Mouse (Mus musculus): ENCODE measurements around the gene March5. TPM values are rescaled to one million over a fixed set of nuclear protein-coding genes. Genes with fewer than 3 reads are reported as not detected.
"Not testable (repeated sequence)": the region's sequence is repeated elsewhere in the genome, so short reads cannot be mapped to it uniquely, and the experiment has no call there.

Gene March5
- polyA plus RNA-seq, 1 experiment from 2014 or later, result 123 TPM

- H3K4me3 ChIP-seq, result no peak overlapping the region
- no peaks in the 10 kb centered on the region for H3K36me3 ChIP-seq (replicated peaks)
- WGBS, result 79% methylated on average over 4 of the region's 4 CpGs
- no peaks in the 10 kb centered on the region for H3K9me3 ChIP-seq
- H3K27me3 ChIP-seq (replicated peaks; ENCODE audit: low read depth, poor library complexity, severe bottlenecking), result no peaks in the 10 kb centered on the region
- DNase-seq (ENCODE audit: low spot score), result no peak
- H3K27ac ChIP-seq (replicated peaks), result no peak overlapping the region
- no peaks in the 10 kb centered on the region for H3K4me1 ChIP-seq
Measured at GRCm38 (mm10) chr19:37188366-37188948, 18.9 kb upstream of the March5 start.

GRCm38 (mm10) chr19:37192475-37193058, 14.8 kb upstream of the March5 start:
- WGBS, result 73% methylated on average over 5 of the region's 5 CpGs
- no peak overlapping the region for H3K27ac ChIP-seq (replicated peaks)
- DNase-seq (ENCODE audit: low spot score), result no peak
- H3K36me3 ChIP-seq (replicated peaks), result no peaks in the 10 kb centered on the region
- H3K27me3 ChIP-seq (replicated peaks; ENCODE audit: low read depth, poor library complexity, severe bottlenecking), result no peaks in the 10 kb centered on the region
- no peak overlapping the region for H3K4me3 ChIP-seq
- H3K4me1 ChIP-seq, result no peaks in the 10 kb centered on the region
- no peaks in the 10 kb centered on the region for H3K9me3 ChIP-seq

GRCm38 (mm10) chr19:37198165-37198880, 9.0 kb upstream of the March5 start:
- 77% methylated on average over 1 of the region's 1 CpGs for WGBS
- H3K9me3 ChIP-seq, result no peaks in the 10 kb centered on the region

GRCm38 (mm10) chr19:37199889-37200288, 7.5 kb upstream of the March5 start:
- 75% methylated on average over 2 of the region's 2 CpGs for WGBS
- no peak overlapping the region for H3K4me3 ChIP-seq
- no peak for DNase-seq (ENCODE audit: low spot score)
- H3K36me3 ChIP-seq (replicated peaks), result no peaks in the 10 kb centered on the region
- no peaks in the 10 kb centered on the region for H3K9me3 ChIP-seq
- no peaks in the 10 kb centered on the region for H3K4me1 ChIP-seq
- H3K27ac ChIP-seq (replicated peaks), result no peak overlapping the region
- no peaks in the 10 kb centered on the region for H3K27me3 ChIP-seq (replicated peaks; ENCODE audit: low read depth, poor library complexity, severe bottlenecking)

More at GRCm38 (mm10) chr19:37198165-37198880, 9.0 kb upstream of the March5 start:
- Histone ChIP-seq H3K4me1 (no peaks in the 10 kb centered on the region), H3K4me3 (no peak overlapping the region), H3K27ac (replicated peaks) (no peak overlapping the region), H3K27me3 (replicated peaks; ENCODE audit: low read depth, poor library complexity, severe bottlenecking) (no peaks in the 10 kb centered on the region), H3K36me3 (replicated peaks) (no peaks in the 10 kb centered on the region)
- DNase-seq (ENCODE audit: low spot score), result no peak

GRCm38 (mm10) chr19:37203371-37203770, 4.0 kb upstream of the March5 start:
- no peak overlapping the region for H3K27ac ChIP-seq (replicated peaks)
- no peak for DNase-seq (ENCODE audit: low spot score)
- H3K4me1 ChIP-seq, result peaks cover 9% of the 10 kb centered on the region; the same call in 1 of the 2 replicates
- H3K9me3 ChIP-seq, result no peaks in the 10 kb centered on the region
- H3K27me3 ChIP-seq (replicated peaks; ENCODE audit: low read depth, poor library complexity, severe bottlenecking), result 0 out of 2 replicates have a peak, but pooled peaks cover 8% of the 10 kb centered on the region
- H3K36me3 ChIP-seq (replicated peaks), result no peaks in the 10 kb centered on the region
- WGBS, result 91% methylated on average over 1 of the region's 1 CpGs
- no peak overlapping the region for H3K4me3 ChIP-seq

- H3K4me3 ChIP-seq; DNase-seq (ENCODE audit: low spot score); H3K9me3 ChIP-seq; H3K36me3 ChIP-seq (replicated peaks); H3K27ac ChIP-seq (replicated peaks); H3K27me3 ChIP-seq (replicated peaks; ENCODE audit: low read depth, poor library complexity, severe bottlenecking): not testable (repeated sequence)
- H3K4me1 ChIP-seq, result peaks cover 22% of the 10 kb centered on the region
Measured at GRCm38 (mm10) chr19:37205155-37205554, 2.2 kb upstream of the March5 start.

- Histone ChIP-seq H3K4me3 (peak overlapping the region; percentile 100), H3K36me3 (replicated peaks) (peaks cover 25% of the 10 kb centered on the region), H3K27me3 (replicated peaks; ENCODE audit: low read depth, poor library complexity, severe bottlenecking) (0 out of 2 replicates have a peak, but pooled peaks cover 8% of the 10 kb centered on the region), H3K27ac (replicated peaks) (peak overlapping the region; percentile 98), H3K9me3 (no peaks in the 10 kb centered on the region), H3K4me1 (peaks cover 22% of the 10 kb centered on the region)
- DNase-seq (ENCODE audit: low spot score), result no peak
- WGBS, result under 1% methylated on average over 47 of the region's 47 CpGs
Measured at GRCm38 (mm10) chr19:37206641-37207302, 571 bp upstream of the March5 start.

GRCm38 (mm10) chr19:37208176-37208755, 923 bp downstream of the March5 start, which contains the start of gene Cpeb3:
TSS of gene Cpeb3 (minus strand) at chr19:37208601.
- Histone ChIP-seq H3K27me3 (replicated peaks; ENCODE audit: low read depth, poor library complexity, severe bottlenecking) (0 out of 2 replicates have a peak, but pooled peaks cover 8% of the 10 kb centered on the region), H3K9me3 (no peaks in the 10 kb centered on the region), H3K36me3 (replicated peaks) (peaks cover 40% of the 10 kb centered on the region), H3K4me1 (peaks cover 22% of the 10 kb centered on the region), H3K4me3 (peak within 1 kb of the TSS; percentile 100), H3K27ac (replicated peaks) (peak within 1 kb of the TSS; percentile 98)
- DNase-seq (ENCODE audit: low spot score), result peak; percentile 62
- under 1% methylated on average over 15 of the region's 15 CpGs for WGBS

GRCm38 (mm10) chr19:37208986-37209385, 1.6 kb downstream of the March5 start:
- Histone ChIP-seq H3K4me3 (peak overlapping the region; percentile 100), H3K27me3 (replicated peaks; ENCODE audit: low read depth, poor library complexity, severe bottlenecking) (0 out of 2 replicates have a peak, but pooled peaks cover 8% of the 10 kb centered on the region), H3K36me3 (replicated peaks) (peaks cover 46% of the 10 kb centered on the region), H3K9me3 (no peaks in the 10 kb centered on the region), H3K27ac (replicated peaks) (no peak overlapping the region), H3K4me1 (peaks cover 22% of the 10 kb centered on the region)
- DNase-seq (ENCODE audit: low spot score), result no peak
- 83% methylated on average over 7 of the region's 7 CpGs for WGBS

- H3K4me3 ChIP-seq, result peak overlapping the region; percentile 100
- 0 out of 2 replicates have a peak, but pooled peaks cover 8% of the 10 kb centered on the region for H3K27me3 ChIP-seq (replicated peaks; ENCODE audit: low read depth, poor library complexity, severe bottlenecking)
- H3K9me3 ChIP-seq, result no peaks in the 10 kb centered on the region
- H3K4me1 ChIP-seq, result peaks cover 22% of the 10 kb centered on the region
- no peak for DNase-seq (ENCODE audit: low spot score)
- no peak overlapping the region for H3K27ac ChIP-seq (replicated peaks)
- 88% methylated on average over 8 of the region's 8 CpGs for WGBS
- H3K36me3 ChIP-seq (replicated peaks), result peaks cover 49% of the 10 kb centered on the region
Measured at GRCm38 (mm10) chr19:37209467-37210128, 2.3 kb downstream of the March5 start.

GRCm38 (mm10) chr19:37210457-37210856, 3.1 kb downstream of the March5 start:
- DNase-seq (ENCODE audit: low spot score), result no peak
- Histone ChIP-seq H3K27me3 (replicated peaks; ENCODE audit: low read depth, poor library complexity, severe bottlenecking) (0 out of 2 replicates have a peak, but pooled peaks cover 5% of the 10 kb centered on the region), H3K4me3 (no peak overlapping the region), H3K4me1 (peaks cover 22% of the 10 kb centered on the region), H3K9me3 (no peaks in the 10 kb centered on the region), H3K27ac (replicated peaks) (no peak overlapping the region), H3K36me3 (replicated peaks) (peaks cover 57% of the 10 kb centered on the region)
- WGBS, result 93% methylated on average over 4 of the region's 4 CpGs

- no peak overlapping the region for H3K4me3 ChIP-seq
- WGBS, result 93% methylated on average over 3 of the region's 3 CpGs
- H3K4me1 ChIP-seq, result peaks cover 20% of the 10 kb centered on the region
- peaks cover 67% of the 10 kb centered on the region for H3K36me3 ChIP-seq (replicated peaks)
- no peak overlapping the region for H3K27ac ChIP-seq (replicated peaks)
- H3K9me3 ChIP-seq, result no peaks in the 10 kb centered on the region
- H3K27me3 ChIP-seq (replicated peaks; ENCODE audit: low read depth, poor library complexity, severe bottlenecking), result no peaks in the 10 kb centered on the region
- no peak for DNase-seq (ENCODE audit: low spot score)
Measured at GRCm38 (mm10) chr19:37211416-37211815, 4.1 kb downstream of the March5 start.
